Mouse (Mus musculus) layer of hippocampus, adult 11-12 months (tissue): ENCODE measurements at regions not wholly inside any gene's neighbourhood (a gene's known extent, or its start where the extent isn't known, plus 50 kb on each side); places are given as distances from the start of the nearest gene placed in this dataset.

Experiments used
- DNase-seq: peaks from one replicate; pipeline ENCODE4 v3.0.0; 2022; ENCODE audit warnings: low spot score

DNA sequence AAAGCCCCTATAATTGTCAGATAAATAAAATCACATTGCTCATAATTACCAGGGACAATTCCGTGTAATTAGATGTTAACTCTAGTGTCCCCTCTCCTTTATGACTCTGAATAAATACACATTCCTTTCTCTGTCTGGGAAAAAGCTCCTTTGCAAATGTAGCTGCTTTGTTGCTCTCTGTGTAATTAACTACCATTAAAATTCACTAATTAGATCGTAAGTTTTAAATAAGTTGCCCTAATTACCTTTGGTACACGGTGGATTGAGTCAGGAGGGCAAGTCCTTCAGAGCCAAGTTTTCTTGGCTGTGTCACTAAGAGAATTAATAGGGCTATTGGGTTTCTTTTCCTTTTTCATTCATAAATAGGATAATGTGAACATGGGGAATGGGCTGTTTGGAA is 834.7 kb downstream of the Tlr4 start:
- DNase-seq, result no peak

DNA sequence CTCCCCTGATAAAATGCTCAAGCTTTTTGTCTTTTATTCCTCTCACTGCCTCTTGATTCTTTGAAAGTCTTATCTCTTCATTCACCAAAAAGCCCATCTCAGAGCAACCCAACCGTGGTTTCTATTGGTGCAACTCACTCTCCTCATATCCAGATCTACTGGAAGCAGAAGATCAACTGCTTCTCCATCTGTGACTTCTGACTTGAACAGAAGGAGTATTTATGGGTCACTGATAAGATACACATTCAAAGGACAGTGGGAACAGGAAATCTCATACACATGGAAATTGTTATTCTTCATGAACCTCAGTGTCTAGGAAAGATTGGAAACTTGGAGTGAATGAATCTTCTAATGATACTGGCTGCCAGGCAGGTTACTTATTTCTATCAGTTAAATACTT is 846.6 kb downstream of the Tlr4 start:
- no peak for DNase-seq

DNA sequence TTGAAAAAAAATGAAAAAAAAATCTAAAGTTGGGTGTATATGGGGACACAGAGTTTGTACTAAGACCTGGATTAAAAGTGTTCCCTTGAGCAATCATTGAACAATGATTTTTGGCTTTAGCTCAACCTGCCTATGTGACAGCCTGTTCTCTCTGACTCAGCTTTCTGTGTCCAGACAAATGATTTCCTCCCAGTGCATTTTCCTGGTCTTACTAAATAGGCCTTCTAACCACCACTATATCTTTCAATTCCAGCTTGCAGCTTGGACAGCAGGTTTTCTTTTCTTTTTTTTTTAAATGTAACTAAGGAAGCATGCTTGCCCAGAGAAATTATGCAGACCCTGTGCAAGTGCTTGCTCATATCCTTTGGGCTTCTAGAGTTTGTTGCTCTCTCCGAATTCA is 850.2 kb downstream of the Tlr4 start:
- no peak for DNase-seq

DNA sequence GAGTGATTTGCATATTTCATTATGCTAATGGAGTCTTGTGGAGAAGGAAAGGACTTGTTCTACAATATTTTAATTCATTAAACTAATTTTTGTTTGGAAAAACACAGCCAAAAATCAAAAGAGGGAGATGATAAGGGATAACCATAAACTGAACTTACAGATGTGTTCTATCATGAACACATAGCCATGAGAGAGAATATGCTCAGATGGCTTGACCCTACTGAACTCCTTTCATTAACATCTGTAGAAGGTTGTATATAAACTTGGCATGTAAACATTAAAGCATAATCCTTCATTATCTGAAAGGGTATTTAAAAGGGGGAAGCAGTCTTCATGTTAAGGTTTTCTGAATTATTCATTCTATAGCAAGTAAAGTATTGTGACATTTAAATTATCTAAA is 871.1 kb downstream of the Tlr4 start:
- DNase-seq, result no peak
